Mouse (Mus musculus) large intestine, adult 2 months (tissue): Measurements from ENCODE around the gene Fes. TPM values are rescaled to one million over a fixed set of nuclear protein-coding genes. Genes with fewer than 3 reads are reported as not detected.

ENCODE experiments used
- DNase-seq: peaks from one replicate; pipeline ENCODE4 v3.0.0-alpha.2; 2012; ENCODE audit warnings: low read depth, low spot score
- WGBS: fragments of 180-500 bp; shearing (Covaris S2); methylation state at CpG from one replicate; pipeline ENCODE4 v1.1.7; 2018; 5-methylcytosine and 5-hydroxymethylcytosine counted together
- polyA plus RNA-seq: library from polyadenylated mRNA; depleted of rRNA; stranded (reverse); fragments of >200 nt; gene quantifications from 2 replicates; pipeline ENCODE4 v1.2.3, GENCODE M21; 2012; rRNA removed

Gene Fes
- 12.1 and 17.1 TPM in 2 replicates for polyA plus RNA-seq

DNA sequence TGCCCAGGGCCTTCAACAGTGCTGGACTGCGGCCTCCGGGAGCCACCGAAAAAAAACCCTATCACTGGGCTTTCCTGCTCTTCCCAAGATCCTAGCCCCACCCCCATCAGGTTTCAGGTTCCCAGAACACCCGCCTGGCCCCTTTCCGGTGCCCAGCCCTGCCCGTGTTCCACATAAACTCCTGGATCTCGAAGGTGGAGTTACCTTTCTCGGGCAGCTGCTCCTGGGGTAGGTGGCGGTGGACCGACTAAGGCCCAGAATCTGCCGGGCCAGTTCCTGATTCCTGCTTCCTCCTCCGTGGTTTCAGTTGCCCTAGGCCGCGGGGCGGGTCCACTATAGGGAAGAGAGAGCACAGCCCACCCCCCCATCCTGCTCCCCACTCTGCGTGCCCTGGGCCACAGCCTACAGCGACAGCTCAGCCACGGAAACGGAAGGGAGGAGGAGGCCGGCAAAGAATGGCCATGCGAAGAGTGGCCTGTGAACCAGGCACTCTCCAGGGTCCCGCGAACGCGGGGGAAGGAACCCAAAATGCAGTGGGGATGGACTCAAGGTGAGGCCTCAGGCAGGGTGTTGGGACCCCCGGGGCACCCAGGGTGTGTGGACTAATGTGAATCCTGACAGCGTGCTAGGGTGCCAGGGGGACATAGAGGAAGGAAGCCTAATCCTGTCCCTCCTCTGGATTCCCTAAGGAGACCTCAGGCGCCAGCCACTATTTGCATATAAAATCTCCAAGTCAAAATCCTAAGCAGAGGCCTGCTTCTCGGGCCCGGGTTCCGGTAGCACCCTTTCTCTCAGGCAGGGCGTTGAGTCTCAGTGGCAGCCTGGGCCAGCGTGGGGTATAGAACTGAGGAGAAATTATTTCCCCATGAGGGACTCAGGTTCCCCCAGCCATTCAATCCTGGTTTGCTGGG, at the start of gene Fes:
Gene Fes (minus strand): TSS at position 314 of the 911 bp plus-strand sequence.
- 19% methylated on average over 33 of the region's 33 CpGs for whole genome bisulfite sequencing
- no peak for DNase-seq

DNA sequence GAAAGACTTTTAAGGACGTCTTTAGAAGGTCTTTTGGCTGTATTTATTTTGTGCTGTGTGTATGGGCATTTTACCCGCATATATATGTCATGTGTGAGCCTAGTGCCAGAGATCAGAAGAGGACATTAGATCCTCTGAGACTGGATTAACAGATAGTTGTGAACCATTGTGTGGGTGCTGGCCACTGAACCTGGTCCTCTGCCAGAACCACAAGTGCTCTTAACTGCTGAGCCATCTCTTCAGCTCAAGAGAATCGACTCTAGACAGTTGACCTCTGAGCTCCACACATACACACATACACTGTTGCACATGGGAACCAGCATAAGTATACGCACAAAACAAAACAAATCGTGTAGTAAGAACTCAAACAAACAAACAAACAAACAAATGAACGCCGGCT, 48.8 kb upstream of the Fes start:
- 73% methylated on average over 7 of the region's 7 CpGs for WGBS
- no peak for DNase-seq

DNA sequence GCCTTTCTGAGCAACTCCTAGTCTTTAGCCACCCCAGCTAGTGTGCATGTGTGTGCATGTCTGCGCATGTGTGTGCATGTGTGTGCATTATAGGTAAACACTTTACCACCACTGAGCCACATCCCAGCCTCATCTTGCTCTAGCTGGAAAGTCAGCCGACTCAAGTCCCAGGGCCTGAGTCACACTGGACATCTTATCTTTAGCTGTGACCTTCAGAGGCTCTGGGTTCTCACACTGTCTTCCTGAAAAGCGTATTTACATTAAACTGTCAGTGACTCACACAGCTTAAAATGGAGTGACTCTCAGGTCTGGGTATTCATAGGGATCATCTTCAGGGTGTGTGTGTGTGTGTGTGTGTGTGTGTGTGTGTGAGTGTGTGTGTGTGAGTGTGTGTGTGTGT, 47.8 kb upstream of the Fes start:
- no peak for DNase-seq
- 48% methylated on average over 3 of the region's 3 CpGs for WGBS

DNA sequence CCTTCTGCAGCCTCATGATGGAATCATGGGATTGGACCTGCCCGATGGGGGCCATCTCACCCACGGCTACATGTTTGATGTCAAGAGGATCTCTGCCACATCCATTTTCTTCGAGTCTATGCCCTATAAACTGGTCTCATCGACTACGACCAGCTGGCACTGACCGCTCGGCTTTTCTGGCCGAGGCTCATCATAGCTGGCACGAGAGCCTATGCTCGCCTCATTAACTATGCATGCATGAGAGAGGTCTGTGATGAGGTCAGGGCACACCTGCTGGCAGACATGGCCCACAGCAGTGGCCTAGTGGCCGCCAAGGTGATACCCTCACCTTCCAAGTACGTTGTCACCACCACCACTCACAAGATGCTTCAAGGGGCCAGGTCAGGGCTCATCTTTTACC, 41.9 kb upstream of the Fes start:
- no peak for DNase-seq
- 89% methylated on average over 12 of the region's 12 CpGs for WGBS

- 74% methylated on average over 5 of the region's 5 CpGs for WGBS
These were observed 40.0 kb upstream of the Fes start for GRCm38 (mm10) chr7:80427730-80428129.

GRCm38 (mm10) chr7:80426363-80426762, 38.6 kb upstream of the Fes start:
- WGBS, result 41% methylated on average over 7 of the region's 7 CpGs
- DNase-seq, result no peak

More at GRCm38 (mm10) chr7:80427730-80428129, 40.0 kb upstream of the Fes start:
- DNase-seq, result no peak

GRCm38 (mm10) chr7:80424722-80425121, 37.0 kb upstream of the Fes start:
- WGBS, result 90% methylated on average over 6 of the region's 6 CpGs
- no peak for DNase-seq

DNA sequence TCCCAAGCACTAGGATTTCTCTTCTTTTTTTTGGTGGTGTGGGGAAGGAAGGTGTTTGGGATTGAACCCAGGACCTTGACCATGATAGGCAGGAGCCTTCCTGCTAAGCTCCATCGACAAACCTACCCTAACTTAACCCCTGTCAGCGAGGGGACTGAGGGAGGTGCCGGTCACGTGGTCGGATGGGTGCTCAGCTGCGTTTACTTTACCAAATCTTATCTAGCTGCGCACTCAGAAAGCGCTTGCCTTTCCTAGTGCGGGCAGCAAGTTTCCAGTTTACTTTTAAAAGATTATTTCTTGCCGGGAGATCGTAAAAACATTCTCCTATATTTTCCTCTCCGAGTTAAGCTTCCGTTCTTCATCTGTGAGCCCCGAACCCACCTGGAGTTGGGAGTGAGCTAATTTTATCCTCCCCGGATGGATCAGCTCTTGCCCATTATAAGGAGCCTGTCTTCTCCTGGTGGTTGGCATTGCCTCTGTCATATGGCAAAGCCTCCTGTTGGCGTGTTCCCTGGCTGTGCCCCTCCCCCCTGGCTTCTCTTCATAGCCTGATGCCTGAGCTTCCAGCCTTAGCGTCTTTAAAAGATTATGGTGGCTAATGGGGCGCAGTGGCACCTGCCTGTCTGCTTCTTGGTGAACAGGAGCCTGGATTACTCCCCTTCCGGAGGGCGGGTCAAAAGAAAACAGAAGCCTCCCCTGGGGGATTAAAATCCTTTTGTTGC, 35.2 kb upstream of the Fes start:
- 14% methylated on average over 20 of the region's 20 CpGs for WGBS
- no peak for DNase-seq

DNA sequence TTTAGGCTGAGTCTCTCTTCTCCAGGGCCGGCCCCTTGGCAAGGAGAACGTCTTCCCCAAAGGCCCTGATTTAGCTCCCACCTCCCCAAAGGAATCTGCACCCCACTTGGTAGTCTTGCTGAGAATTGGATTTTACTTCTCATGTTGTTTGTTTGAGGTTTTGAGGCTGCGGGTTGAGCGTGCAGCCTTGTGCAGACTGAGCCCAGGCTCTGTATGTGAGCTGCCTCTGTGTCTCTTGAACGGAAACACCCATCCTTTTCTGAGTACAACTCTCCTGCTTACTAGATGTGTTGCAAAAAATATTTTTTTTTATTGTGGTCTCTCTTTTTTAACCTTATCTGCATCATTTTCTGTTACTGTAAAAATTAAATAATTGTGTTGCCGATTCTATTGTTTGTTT, 33.8 kb upstream of the Fes start:
- no peak for DNase-seq
- WGBS, result 95% methylated on average over 6 of the region's 6 CpGs

DNA sequence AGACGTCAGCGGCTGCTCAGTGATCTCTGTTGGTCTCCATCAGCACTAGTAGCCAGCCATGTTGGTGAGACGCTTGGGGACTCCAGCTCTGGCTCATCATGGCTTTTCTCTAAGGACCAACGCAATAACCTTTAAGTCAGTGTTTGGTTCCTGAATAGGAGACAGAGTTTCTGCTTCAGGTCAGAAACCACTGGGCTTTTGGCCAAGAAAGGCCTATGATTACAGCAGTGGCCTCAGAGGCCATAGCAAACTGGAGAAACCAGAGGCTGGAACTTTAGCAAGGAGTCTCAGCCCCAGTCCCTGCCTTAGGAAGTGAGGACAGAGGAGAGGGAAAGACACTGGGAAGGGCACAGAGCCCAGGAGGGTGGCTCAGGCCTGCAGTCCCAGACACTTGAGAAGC, 32.8 kb upstream of the Fes start:
- 82% methylated on average over 4 of the region's 4 CpGs for WGBS
- DNase-seq, result no peak

- 25% methylated on average over 3 of the region's 3 CpGs for WGBS
- DNase-seq, result no peak
These were observed 31.5 kb upstream of the Fes start for GRCm38 (mm10) chr7:80419278-80419677.

GRCm38 (mm10) chr7:80418036-80418435, 30.3 kb upstream of the Fes start:
- DNase-seq, result no peak
- 77% methylated on average over 3 of the region's 3 CpGs for WGBS

- no peak for DNase-seq
These were observed 29.9 kb upstream of the Fes start for GRCm38 (mm10) chr7:80417601-80418000.

DNA sequence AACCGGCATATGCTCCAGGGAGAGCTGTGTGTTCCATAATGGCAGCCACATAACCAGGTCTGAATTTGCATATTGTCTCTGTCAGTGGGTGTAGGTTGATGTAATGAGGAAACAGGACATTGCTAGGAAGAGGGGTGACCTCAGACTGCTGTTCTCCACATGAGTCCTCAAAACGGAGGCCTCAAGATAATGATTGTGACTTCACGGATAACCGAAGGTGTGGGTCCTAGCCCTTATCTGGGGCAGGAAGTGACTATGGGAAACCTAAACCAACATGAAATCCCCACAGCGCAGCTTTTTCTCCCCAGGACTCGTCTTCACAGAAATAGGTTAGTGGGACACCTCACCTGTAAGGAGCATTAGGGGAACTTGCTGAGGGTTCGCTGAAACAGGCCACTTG, 29.2 kb upstream of the Fes start:
- 87% methylated on average over 7 of the region's 7 CpGs for WGBS
- DNase-seq, result no peak

- 79% methylated on average over 7 of the region's 7 CpGs for WGBS
- DNase-seq, result no peak
These were observed 26.6 kb upstream of the Fes start for GRCm38 (mm10) chr7:80414303-80414855.

GRCm38 (mm10) chr7:80413512-80414302, 26.0 kb upstream of the Fes start:
- DNase-seq, result no peak

GRCm38 (mm10) chr7:80412781-80413180, 25.0 kb upstream of the Fes start:
- no peak for DNase-seq
- 80% methylated on average over 5 of the region's 5 CpGs for WGBS

More at GRCm38 (mm10) chr7:80413512-80414302, 26.0 kb upstream of the Fes start:
- WGBS, result 66% methylated on average over 9 of the region's 9 CpGs

- no peak for DNase-seq
- WGBS, result 79% methylated on average over 10 of the region's 10 CpGs
These were observed 24.5 kb upstream of the Fes start for GRCm38 (mm10) chr7:80412279-80412678.

- WGBS, result 84% methylated on average over 9 of the region's 9 CpGs
- DNase-seq, result no peak
These were observed 22.6 kb upstream of the Fes start for GRCm38 (mm10) chr7:80410380-80410779.

GRCm38 (mm10) chr7:80407712-80408111, 20.0 kb upstream of the Fes start:
- no peak for DNase-seq
- 31% methylated on average over 9 of the region's 9 CpGs for WGBS
